Mouse (Mus musculus) heart, postnatal 0 days (tissue): ENCODE measurements around the gene Uap1. TPM values are rescaled to one million over a fixed set of nuclear protein-coding genes. Genes with fewer than 3 reads are reported as not detected.

ENCODE experiments used
- ATAC-seq: fragments of 200-750 bp; cut with Nextera tagmentation; 2 replicates; pipeline ENCODE4 v1.8.0; 2017; ENCODE audit warnings: low read depth, moderate number of reproducible peaks, moderate library complexity; ENCODE audit not compliant: insufficient read depth
- DNase-seq: peaks from one replicate; pipeline ENCODE4 v3.0.0-alpha.2; 2016; ENCODE audit warnings: low spot score
- H3K27ac ChIP-seq: fragments of 300-500 bp; sonication (generic); 2 replicates; pipeline ENCODE4 v1.5.1; 2014; ENCODE audit warnings: low read depth, mild to moderate bottlenecking
- H3K27me3 ChIP-seq: fragments of 300-500 bp; sonication (generic); 2 replicates; pipeline ENCODE4 v1.6.1; 2014; ENCODE audit warnings: low read length, mixed read lengths; ENCODE audit not compliant: control insufficient read depth, insufficient read depth
- H3K36me3 ChIP-seq: fragments of 300-500 bp; sonication (generic); replicated peaks from 2 replicates; pipeline ENCODE4 v1.6.1; 2014; ENCODE audit warnings: low read length, mixed read lengths; ENCODE audit not compliant: control insufficient read depth, insufficient read depth
- H3K4me1 ChIP-seq: fragments of 300-500 bp; sonication (generic); 2 replicates; pipeline ENCODE4 v1.6.1; 2014; ENCODE audit warnings: antibody characterized with exemption; ENCODE audit not compliant: control insufficient read depth, insufficient read depth
- H3K4me2 ChIP-seq: fragments of 300-500 bp; sonication (generic); 2 replicates; pipeline ENCODE4 v1.6.1; 2014; ENCODE audit warnings: low read depth, mild to moderate bottlenecking, low read length, moderate library complexity
- H3K4me3 ChIP-seq: fragments of 300-500 bp; sonication (generic); 2 replicates; pipeline ENCODE4 v1.5.1; 2014; ENCODE audit warnings: low read depth, low read length
- H3K9ac ChIP-seq: fragments of 300-500 bp; sonication (generic); replicated peaks from 2 replicates; pipeline ENCODE4 v1.6.1; 2014; ENCODE audit warnings: low read depth, low read length, mixed read lengths
- H3K9me3 ChIP-seq: fragments of 300-500 bp; sonication (generic); replicated peaks from 2 replicates; pipeline ENCODE4 v1.6.1; 2016; ENCODE audit warnings: low read length; ENCODE audit not compliant: control insufficient read depth
- CTCF ChIP-seq: IDR thresholded peaks from 2 replicates; pipeline ENCODE4 v1.5.1; 2016; ENCODE audit warnings: antibody characterized with exemption, control low read depth, low read depth
- EP300 ChIP-seq: IDR thresholded peaks from 2 replicates; pipeline ENCODE4 v1.6.1; 2016; ENCODE audit warnings: antibody characterized with exemption, low read depth
- WGBS: fragments of 180-500 bp; shearing (Covaris S2); extraction: QIAGEN DNeasy Blood & Tissue Kit; methylation state at CpG from one replicate; pipeline ENCODE4 v1.1.7; 2014; 5-methylcytosine and 5-hydroxymethylcytosine counted together
- polyA plus RNA-seq: library from polyadenylated mRNA; unstranded; fragments of >200 nt; fragmentation: Nextera tagmentation; extraction: Ambion mirVana; gene quantifications from 2 replicates; pipeline ENCODE4 v1.2.1, GENCODE M21; 2015
- total RNA-seq: library from RNA; depleted of rRNA; stranded (reverse); fragments of >200 nt; gene quantifications from 2 replicates; pipeline ENCODE4 v1.2.3, GENCODE M21; 2014; ENCODE audit warnings: low replicate concordance; rRNA removed

Gene Uap1
- 23.0 and 26.1 TPM in 2 replicates for total RNA-seq
- 40.2 and 42.3 TPM in 2 replicates for polyA plus RNA-seq

DNA sequence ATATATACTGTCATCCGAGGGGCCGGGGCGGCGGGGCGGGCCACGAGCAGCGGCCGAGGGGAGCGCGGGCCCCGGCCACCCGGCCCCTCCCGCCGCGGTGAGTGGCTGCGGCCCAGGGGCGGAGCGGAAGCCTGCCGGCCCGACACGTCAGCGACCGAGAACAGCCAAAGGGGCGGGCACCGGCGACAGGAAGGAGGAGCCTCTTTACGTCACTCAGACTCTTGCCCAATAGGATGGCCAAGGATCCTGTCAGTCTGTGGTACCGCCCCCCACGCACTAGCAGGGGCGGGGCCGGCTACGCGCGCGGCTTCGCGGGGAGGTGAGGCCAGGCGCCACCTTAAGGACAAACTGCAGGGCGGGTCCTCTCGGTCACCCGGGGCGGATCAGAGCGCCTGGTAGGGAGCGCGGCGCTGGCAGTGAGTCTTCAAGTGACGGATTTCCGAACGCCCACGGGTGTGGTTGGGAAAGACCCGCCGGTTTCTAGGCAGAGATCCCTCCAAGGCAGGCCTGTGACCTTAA lies at the start of gene Uap1:
Uap1 (minus strand) TSS at position 144 of the 519 bp plus-strand sequence.
- TF ChIP-seq CTCF (peak; percentile 61), EP300 (peak; percentile 61; the same call in 1 of the 2 replicates)

DNA sequence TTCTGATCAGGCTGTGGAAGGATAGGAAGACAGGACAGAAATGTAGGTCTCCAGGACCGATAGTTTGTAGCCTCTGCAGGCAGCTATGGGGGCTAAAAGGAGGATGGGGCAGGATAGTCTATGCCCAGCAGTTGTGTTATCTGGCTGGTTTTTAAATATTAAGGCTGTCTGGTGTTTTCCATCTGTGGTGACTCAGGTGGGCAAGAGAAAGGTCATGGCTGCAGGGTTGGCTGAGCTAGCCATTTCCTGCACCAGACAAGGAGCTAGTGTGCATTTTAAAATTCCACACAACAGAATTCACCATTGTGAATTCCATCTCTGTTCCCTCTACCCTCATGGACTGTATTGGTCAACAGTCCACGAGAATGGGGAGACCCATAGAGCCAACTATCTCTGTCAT lies 48.5 kb upstream of the Uap1 start:
- no peaks in the 10 kb centered on the region for H3K4me1 ChIP-seq
- no peaks in the 10 kb centered on the region for H3K36me3 ChIP-seq
- H3K27me3 ChIP-seq: 0 out of 2 replicates have a peak, but pooled peaks cover 3% of the 10 kb centered on the region
- no peaks in the 10 kb centered on the region for H3K9me3 ChIP-seq
- TF ChIP-seq CTCF: no peak
- no peak for TF ChIP-seq EP300
- no peak overlapping the region for H3K4me2 ChIP-seq
- no peak overlapping the region for H3K27ac ChIP-seq
- 65% methylated on average over 2 of the region's 2 CpGs for WGBS
- H3K9ac ChIP-seq: no peak overlapping the region
- ATAC-seq: no peak
- DNase-seq: no peak
- no peak overlapping the region for H3K4me3 ChIP-seq

More for the DNA sequence above, at the start of gene Uap1:
- H3K9me3 ChIP-seq: no peaks in the 10 kb centered on the region
- peak within 1 kb of the TSS; percentile 92 for H3K4me3 ChIP-seq
- under 1% methylated on average over 52 of the region's 52 CpGs for WGBS
- ATAC-seq (peak; percentile 98), DNase-seq (peak; percentile 98)
- peak within 1 kb of the TSS; percentile 95 for H3K27ac ChIP-seq
- H3K27me3 ChIP-seq: no peaks in the 10 kb centered on the region
- H3K4me1 ChIP-seq: peaks cover 18% of the 10 kb centered on the region
- no peaks in the 10 kb centered on the region for H3K36me3 ChIP-seq
- peak within 1 kb of the TSS; percentile 92 for H3K9ac ChIP-seq
- peak within 1 kb of the TSS; percentile 78 for H3K4me2 ChIP-seq

DNA sequence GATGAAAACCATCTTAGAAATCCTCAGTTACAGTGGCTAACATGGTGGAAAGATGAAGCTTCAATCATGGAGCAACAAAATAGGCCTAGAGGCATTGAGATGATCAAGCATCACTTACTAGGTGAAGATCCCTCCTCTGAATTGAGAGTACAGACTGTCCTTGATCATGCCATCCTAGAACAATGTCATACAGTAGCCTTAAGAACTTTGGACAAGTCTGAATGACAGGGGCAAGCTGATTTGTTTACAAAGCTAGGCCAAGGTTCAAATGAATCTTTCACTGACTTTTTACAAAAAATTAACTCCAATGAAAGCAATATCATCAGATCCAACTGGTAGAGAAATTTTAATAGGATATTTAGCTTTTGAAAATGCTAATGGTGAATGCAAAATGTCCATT lies 45.6 kb upstream of the Uap1 start:
- no peak overlapping the region for H3K27ac ChIP-seq
- TF ChIP-seq EP300 (no peak), CTCF (no peak)

DNA sequence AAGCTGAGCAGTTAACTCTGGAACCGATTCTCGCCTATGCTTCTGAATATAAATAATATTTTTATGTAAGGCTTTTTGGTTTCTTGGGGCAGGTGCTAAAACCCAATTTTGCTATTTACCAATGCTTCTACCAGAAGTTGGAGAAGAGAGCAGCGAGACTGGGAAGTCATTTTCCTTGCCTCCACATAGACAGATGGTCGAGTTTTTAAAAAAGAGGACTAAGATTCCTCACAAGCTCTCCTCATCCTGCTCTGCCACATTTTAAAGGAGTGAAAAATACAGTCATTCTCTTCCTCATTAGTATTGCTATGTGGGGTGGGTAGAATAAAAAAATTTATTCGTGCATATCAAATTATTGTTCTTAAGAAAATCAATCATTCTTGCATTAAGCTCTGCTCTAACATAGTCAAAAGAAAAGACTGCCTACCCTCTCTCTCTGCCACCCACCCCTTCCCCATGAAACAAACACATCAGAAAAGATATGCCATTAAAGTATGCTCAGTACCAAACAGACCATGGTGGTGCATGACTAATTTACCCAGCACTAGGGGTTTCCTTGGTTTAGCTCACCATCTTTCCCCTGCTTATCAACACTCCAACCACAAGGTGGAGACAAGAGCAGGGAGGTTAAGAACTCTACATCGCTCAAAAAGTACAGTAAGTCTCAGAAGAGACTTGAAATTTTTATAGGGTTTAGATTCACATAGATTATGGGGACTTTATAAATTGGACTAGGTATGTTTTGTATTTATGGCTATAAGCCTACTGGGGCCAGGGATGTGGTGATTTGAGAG lies 43.5 kb upstream of the Uap1 start:
- DNase-seq: peak; percentile 8
- WGBS: 72% methylated on average over 6 of the region's 6 CpGs
- no peaks in the 10 kb centered on the region for H3K36me3 ChIP-seq

More for the DNA sequence above, 45.6 kb upstream of the Uap1 start:
- no peaks in the 10 kb centered on the region for H3K4me1 ChIP-seq
- no peaks in the 10 kb centered on the region for H3K36me3 ChIP-seq
- no peak overlapping the region for H3K4me3 ChIP-seq
- H3K27me3 ChIP-seq: peaks cover 11% of the 10 kb centered on the region; the same call in 1 of the 2 replicates
- no peak for ATAC-seq
- DNase-seq: no peak
- no peak overlapping the region for H3K4me2 ChIP-seq
- no peak overlapping the region for H3K9ac ChIP-seq
- H3K9me3 ChIP-seq: no peaks in the 10 kb centered on the region

DNA sequence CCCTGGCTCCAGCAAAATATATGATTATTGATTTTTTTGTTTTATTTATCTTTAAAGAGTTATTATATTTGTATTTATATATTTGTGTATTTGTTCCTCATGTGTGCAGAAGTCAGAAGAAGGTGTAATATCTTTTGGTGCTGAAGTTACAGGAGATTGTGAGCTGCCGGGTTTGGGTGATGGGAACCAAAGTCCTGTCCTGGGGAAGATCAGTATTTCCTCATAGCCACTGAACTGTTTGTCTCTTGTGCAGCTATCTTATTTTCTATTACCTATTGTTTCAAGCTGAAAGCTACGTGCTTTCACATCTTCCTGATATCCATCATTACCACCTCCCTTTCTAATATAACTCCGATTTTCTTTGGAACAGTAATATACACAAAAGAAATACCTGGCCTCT lies 40.8 kb upstream of the Uap1 start:
- Histone ChIP-seq H3K27me3 (peaks cover 8% of the 10 kb centered on the region; the same call in 1 of the 2 replicates), H3K4me1 (peaks cover 6% of the 10 kb centered on the region; the same call in 1 of the 2 replicates), H3K36me3 (peaks cover 14% of the 10 kb centered on the region), H3K9me3 (no peaks in the 10 kb centered on the region), H3K4me2 (peak overlapping the region; percentile 86), H3K9ac (no peak overlapping the region), H3K4me3 (peak overlapping the region; percentile 79), H3K27ac (peak overlapping the region; percentile 90)
- DNase-seq (no peak), ATAC-seq (no peak)
- TF ChIP-seq EP300 (no peak), CTCF (no peak)
- 70% methylated on average over 3 of the region's 3 CpGs for WGBS

More for the DNA sequence above, 43.5 kb upstream of the Uap1 start:
- Histone ChIP-seq H3K9ac (no peak overlapping the region), H3K4me3 (no peak overlapping the region), H3K27me3 (peaks cover 11% of the 10 kb centered on the region; the same call in 1 of the 2 replicates), H3K27ac (no peak overlapping the region), H3K4me1 (peaks cover 6% of the 10 kb centered on the region; the same call in 1 of the 2 replicates), H3K9me3 (no peaks in the 10 kb centered on the region), H3K4me2 (no peak overlapping the region)
- no peak for ATAC-seq
- TF ChIP-seq CTCF (peak; percentile 32), EP300 (no peak)
